Mouse (Mus musculus): ENCODE measurements at regions not wholly inside any gene's neighbourhood (a gene's known extent, or its start where the extent isn't known, plus 50 kb on each side); places are given as distances from the start of the nearest gene placed in this dataset.

DNA sequence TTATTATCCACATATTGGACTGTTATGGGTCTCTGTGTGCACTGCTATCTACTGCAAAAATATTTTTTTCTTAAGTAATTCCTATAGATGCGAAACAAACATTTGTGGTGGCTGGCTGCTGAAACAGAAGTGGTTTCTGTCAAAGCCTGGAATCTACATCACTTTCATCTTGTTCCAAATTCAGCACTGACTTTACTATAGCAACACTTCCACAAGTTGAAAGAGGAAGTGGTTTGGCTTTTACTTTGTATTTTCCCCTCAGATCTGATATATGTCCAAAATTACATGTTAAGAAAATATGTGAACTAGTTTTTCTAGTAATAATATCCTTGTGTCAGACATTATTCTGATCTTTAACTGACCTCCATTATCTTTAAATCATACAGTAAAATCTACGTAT, 2715.8 kb downstream of the 9330182O14Rik start:
- H3K9ac ChIP-seq (replicated peaks): no peak overlapping the region
- no peaks in the 10 kb centered on the region for H3K27me3 ChIP-seq (ENCODE audit: insufficient read depth, low read length)
- no peaks in the 10 kb centered on the region for H3K4me1 ChIP-seq (ENCODE audit: insufficient read depth)
- no peak overlapping the region for H3K4me2 ChIP-seq (ENCODE audit: low read depth, low read length)
- H3K27ac ChIP-seq (ENCODE audit: low read depth): no peak overlapping the region
- no peak overlapping the region for H3K4me3 ChIP-seq (ENCODE audit: low read depth, low read length)
- H3K9me3 ChIP-seq (ENCODE audit: low read length): no peaks in the 10 kb centered on the region
- TF ChIP-seq CTCF (IDR thresholded peaks at IDR 0.05; ENCODE audit: low read depth) (no peak), EP300 (IDR thresholded peaks at IDR 0.05; ENCODE audit: low read depth) (no peak)
- H3K36me3 ChIP-seq (replicated peaks; ENCODE audit: insufficient read depth, low read length): no peaks in the 10 kb centered on the region
- whole genome bisulfite sequencing (ENCODE audit: insufficient replicate concordance): 63% methylated on average over 2 of the region's 2 CpGs
- ATAC-seq (no peak), DNase-seq (no peak)

DNA sequence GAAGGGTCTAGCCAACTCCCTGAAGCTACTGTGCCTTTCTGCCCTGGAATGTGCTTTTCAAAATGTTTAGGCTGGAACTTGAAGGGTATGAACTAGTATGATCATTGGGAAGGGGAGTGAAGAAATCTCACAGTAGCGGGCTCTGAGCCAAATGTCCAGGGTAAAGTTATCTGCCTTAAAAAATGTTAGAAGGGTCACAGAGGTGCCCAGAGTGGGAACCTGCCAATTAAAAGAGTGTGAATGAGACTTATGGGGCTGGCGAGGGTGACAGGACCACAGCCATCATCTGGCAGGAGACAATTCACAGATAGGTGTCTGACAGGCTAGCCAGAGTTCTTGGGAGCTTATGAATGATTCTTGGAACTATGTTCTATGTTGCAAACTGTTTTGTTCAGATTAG, 2738.3 kb downstream of the 9330182O14Rik start:
- Histone ChIP-seq H3K4me1 (ENCODE audit: insufficient read depth) (no peaks in the 10 kb centered on the region), H3K27me3 (ENCODE audit: insufficient read depth, low read length) (no peaks in the 10 kb centered on the region), H3K27ac (ENCODE audit: low read depth) (no peak overlapping the region), H3K4me2 (ENCODE audit: low read depth, low read length) (no peak overlapping the region), H3K9ac (replicated peaks) (no peak overlapping the region), H3K4me3 (ENCODE audit: low read depth, low read length) (no peak overlapping the region), H3K9me3 (ENCODE audit: low read length) (no peaks in the 10 kb centered on the region), H3K36me3 (replicated peaks; ENCODE audit: insufficient read depth, low read length) (no peaks in the 10 kb centered on the region)
- no peak for TF ChIP-seq CTCF (IDR thresholded peaks at IDR 0.05; ENCODE audit: low read depth)
- no peak for TF ChIP-seq EP300 (IDR thresholded peaks at IDR 0.05; ENCODE audit: low read depth)
- 73% methylated on average over 2 of the region's 2 CpGs for WGBS (ENCODE audit: insufficient replicate concordance)
- no peak for ATAC-seq
- no peak for DNase-seq

DNA sequence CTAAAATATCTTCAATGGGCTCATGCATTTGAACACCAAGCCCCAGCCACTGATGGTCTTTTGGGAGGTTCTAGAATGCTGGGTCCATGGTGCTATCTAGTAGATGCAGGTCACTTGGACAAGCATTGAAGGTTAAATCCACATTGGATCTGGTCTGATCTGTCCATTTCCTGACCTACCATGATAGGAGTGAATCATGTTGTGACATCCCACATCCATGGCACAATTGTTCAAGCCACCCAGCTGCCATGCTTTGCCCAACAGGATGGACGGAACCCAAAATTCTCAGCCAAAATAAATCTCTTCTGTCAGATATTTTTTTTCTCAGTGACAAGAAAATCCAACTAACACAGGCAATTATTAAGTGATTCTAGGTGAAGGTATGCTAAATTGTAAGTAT, 2760.4 kb downstream of the 9330182O14Rik start:
- Histone ChIP-seq H3K9ac (replicated peaks) (no peak overlapping the region), H3K4me1 (ENCODE audit: insufficient read depth) (no peaks in the 10 kb centered on the region), H3K27ac (ENCODE audit: low read depth) (no peak overlapping the region), H3K27me3 (ENCODE audit: insufficient read depth, low read length) (no peaks in the 10 kb centered on the region), H3K9me3 (ENCODE audit: low read length) (no peaks in the 10 kb centered on the region), H3K4me2 (ENCODE audit: low read depth, low read length) (no peak overlapping the region), H3K36me3 (replicated peaks; ENCODE audit: insufficient read depth, low read length) (no peaks in the 10 kb centered on the region), H3K4me3 (ENCODE audit: low read depth, low read length) (no peak overlapping the region)
- TF ChIP-seq CTCF (IDR thresholded peaks at IDR 0.05; ENCODE audit: low read depth) (no peak), EP300 (IDR thresholded peaks at IDR 0.05; ENCODE audit: low read depth) (no peak)
- ATAC-seq (no peak), DNase-seq (no peak)
- WGBS (ENCODE audit: insufficient replicate concordance): 74% methylated on average over 1 of the region's 1 CpGs

DNA sequence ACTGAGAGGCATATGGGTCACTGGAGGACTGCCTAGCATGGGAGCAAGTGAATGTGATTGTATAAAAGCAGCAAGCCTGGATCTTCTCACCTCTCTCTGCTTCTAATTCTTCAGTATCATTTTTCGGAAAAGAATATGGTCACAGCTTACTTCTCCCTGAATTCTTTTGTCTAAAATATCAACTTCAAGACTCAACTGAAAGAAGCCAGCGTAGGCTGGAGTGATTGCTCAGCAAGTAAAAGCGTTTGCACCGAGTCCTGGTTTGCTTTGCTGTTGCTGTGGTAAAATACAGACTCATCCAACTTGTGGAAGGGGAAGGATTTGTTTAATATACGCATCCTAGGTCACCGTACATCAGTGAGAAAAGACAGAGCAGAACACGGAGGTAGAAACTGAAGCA, 2765.9 kb downstream of the 9330182O14Rik start:
- Histone ChIP-seq H3K27me3 (ENCODE audit: insufficient read depth, low read length) (no peaks in the 10 kb centered on the region), H3K9me3 (ENCODE audit: low read length) (no peaks in the 10 kb centered on the region), H3K27ac (ENCODE audit: low read depth) (no peak overlapping the region), H3K4me3 (ENCODE audit: low read depth, low read length) (no peak overlapping the region), H3K9ac (replicated peaks) (no peak overlapping the region), H3K4me1 (ENCODE audit: insufficient read depth) (no peaks in the 10 kb centered on the region), H3K4me2 (ENCODE audit: low read depth, low read length) (no peak overlapping the region), H3K36me3 (replicated peaks; ENCODE audit: insufficient read depth, low read length) (no peaks in the 10 kb centered on the region)
- no peak for TF ChIP-seq CTCF (IDR thresholded peaks at IDR 0.05; ENCODE audit: low read depth)
- TF ChIP-seq EP300 (IDR thresholded peaks at IDR 0.05; ENCODE audit: low read depth): no peak
- ATAC-seq (no peak), DNase-seq (no peak)
- WGBS (ENCODE audit: insufficient replicate concordance): 81% methylated on average over 7 of the region's 7 CpGs

DNA sequence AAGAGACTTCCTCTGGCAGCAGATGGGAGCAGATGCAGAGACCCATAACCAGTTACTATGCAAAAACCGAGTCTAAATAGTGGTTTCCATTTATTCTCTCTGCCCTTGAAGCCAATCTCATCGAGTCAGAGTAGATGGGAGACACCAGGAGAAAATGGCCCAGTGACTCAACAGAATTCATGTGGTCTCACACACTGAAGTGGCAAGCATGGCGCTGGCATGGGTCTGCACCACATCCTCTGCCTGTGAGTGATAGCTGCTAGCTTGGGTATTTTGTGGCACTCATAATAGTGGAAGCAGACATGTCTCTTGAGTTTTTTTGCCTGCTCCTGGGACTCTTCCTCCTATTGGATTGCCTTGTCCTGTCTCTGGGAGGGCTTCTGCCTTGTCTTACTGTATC, 2767.6 kb downstream of the 9330182O14Rik start:
- H3K9ac ChIP-seq (replicated peaks): no peak overlapping the region
- TF ChIP-seq EP300 (IDR thresholded peaks at IDR 0.05; ENCODE audit: low read depth) (no peak), CTCF (IDR thresholded peaks at IDR 0.05; ENCODE audit: low read depth) (no peak)
- WGBS (ENCODE audit: insufficient replicate concordance): 60% methylated on average over 3 of the region's 3 CpGs
- no peak overlapping the region for H3K27ac ChIP-seq (ENCODE audit: low read depth)
- no peak for DNase-seq
- no peak for ATAC-seq
- no peaks in the 10 kb centered on the region for H3K27me3 ChIP-seq (ENCODE audit: insufficient read depth, low read length)
- no peaks in the 10 kb centered on the region for H3K4me1 ChIP-seq (ENCODE audit: insufficient read depth)
- no peak overlapping the region for H3K4me3 ChIP-seq (ENCODE audit: low read depth, low read length)
- no peaks in the 10 kb centered on the region for H3K36me3 ChIP-seq (replicated peaks; ENCODE audit: insufficient read depth, low read length)
- H3K4me2 ChIP-seq (ENCODE audit: low read depth, low read length): no peak overlapping the region
- no peaks in the 10 kb centered on the region for H3K9me3 ChIP-seq (ENCODE audit: low read length)

DNA sequence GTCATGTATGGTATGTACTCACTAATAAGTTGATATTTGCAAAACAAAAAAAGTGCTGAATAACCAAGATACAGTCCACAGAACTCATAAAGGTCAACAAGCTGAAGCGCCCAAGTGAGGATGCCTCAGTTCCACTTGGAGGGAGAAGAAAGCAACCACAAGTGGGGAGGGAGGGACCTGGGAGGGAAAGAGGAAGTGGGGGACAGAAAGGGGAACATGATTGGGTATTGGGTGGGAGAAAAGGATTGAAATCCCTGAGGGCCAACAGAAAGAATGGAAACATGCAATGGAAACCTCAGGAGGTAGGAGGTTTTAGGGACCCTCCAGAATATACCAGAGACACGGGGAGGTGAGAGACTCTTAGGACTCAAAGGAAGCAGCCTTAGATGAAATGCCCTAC, 2777.2 kb downstream of the 9330182O14Rik start:
- Histone ChIP-seq H3K4me3 (ENCODE audit: low read depth, low read length) (no peak overlapping the region), H3K27me3 (ENCODE audit: insufficient read depth, low read length) (no peaks in the 10 kb centered on the region), H3K4me1 (ENCODE audit: insufficient read depth) (no peaks in the 10 kb centered on the region), H3K9ac (replicated peaks) (no peak overlapping the region), H3K9me3 (ENCODE audit: low read length) (no peaks in the 10 kb centered on the region), H3K4me2 (ENCODE audit: low read depth, low read length) (no peak overlapping the region), H3K36me3 (replicated peaks; ENCODE audit: insufficient read depth, low read length) (no peaks in the 10 kb centered on the region), H3K27ac (ENCODE audit: low read depth) (no peak overlapping the region)
- TF ChIP-seq EP300 (IDR thresholded peaks at IDR 0.05; ENCODE audit: low read depth): no peak
- no peak for TF ChIP-seq CTCF (IDR thresholded peaks at IDR 0.05; ENCODE audit: low read depth)
- 60% methylated on average over 2 of the region's 2 CpGs for WGBS (ENCODE audit: insufficient replicate concordance)
- DNase-seq (no peak), ATAC-seq (no peak)

DNA sequence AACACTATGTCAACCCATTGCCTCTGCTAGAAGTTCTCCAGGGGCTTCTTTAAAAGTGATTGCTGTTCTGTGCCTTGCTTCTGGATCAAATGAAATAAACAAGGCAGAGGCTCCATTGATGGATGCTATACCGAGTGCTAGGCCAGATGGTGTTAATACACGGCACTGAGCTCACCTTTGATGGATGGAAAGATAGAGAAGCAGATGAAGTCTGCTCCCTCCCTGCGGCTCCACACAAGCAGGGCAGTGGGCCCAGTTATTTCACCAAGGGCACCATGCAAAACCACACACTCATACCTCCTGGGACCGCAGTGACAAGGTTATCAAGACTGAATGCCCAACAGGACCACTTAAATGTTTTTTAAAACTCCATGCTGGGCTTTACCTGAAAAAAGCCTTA, 2778.7 kb downstream of the 9330182O14Rik start:
- Histone ChIP-seq H3K4me3 (ENCODE audit: low read depth, low read length) (no peak overlapping the region), H3K27ac (ENCODE audit: low read depth) (no peak overlapping the region), H3K4me2 (ENCODE audit: low read depth, low read length) (no peak overlapping the region), H3K9ac (replicated peaks) (no peak overlapping the region), H3K9me3 (ENCODE audit: low read length) (no peaks in the 10 kb centered on the region), H3K27me3 (ENCODE audit: insufficient read depth, low read length) (no peaks in the 10 kb centered on the region), H3K36me3 (replicated peaks; ENCODE audit: insufficient read depth, low read length) (no peaks in the 10 kb centered on the region), H3K4me1 (ENCODE audit: insufficient read depth) (no peaks in the 10 kb centered on the region)
- ATAC-seq (no peak), DNase-seq (no peak)
- 66% methylated on average over 4 of the region's 4 CpGs for WGBS (ENCODE audit: insufficient replicate concordance)
- TF ChIP-seq CTCF (IDR thresholded peaks at IDR 0.05; ENCODE audit: low read depth): no peak
- no peak for TF ChIP-seq EP300 (IDR thresholded peaks at IDR 0.05; ENCODE audit: low read depth)
